Mouse (Mus musculus) hindbrain, postnatal 0 days (tissue): ENCODE data around the gene Dolpp1. TPM values are rescaled to one million over a fixed set of nuclear protein-coding genes. Genes with fewer than 3 reads are reported as not detected.
A peak's percentile ranks its signal among the peaks of the same experiment; 100 is the strongest.

ENCODE experiments used
- ATAC-seq: fragments of 200-750 bp; cut with Nextera tagmentation; 2 replicates; pipeline ENCODE4 v1.8.0; 2017; ENCODE audit warnings: mild to moderate bottlenecking, moderate TSS enrichment, moderate library complexity
- DNase-seq: peaks from one replicate; pipeline ENCODE4 v3.0.0-alpha.2; 2015; ENCODE audit warnings: low spot score
- H3K27ac ChIP-seq: fragments of 300-500 bp; sonication (generic); 2 replicates; pipeline ENCODE4 v1.5.1; 2014; ENCODE audit warnings: mild to moderate bottlenecking
- H3K27me3 ChIP-seq: fragments of 300-500 bp; sonication (generic); 2 replicates; pipeline ENCODE4 v1.6.1; 2014; ENCODE audit warnings: low read length, mixed read lengths; ENCODE audit not compliant: insufficient read depth
- H3K36me3 ChIP-seq: fragments of 300-500 bp; sonication (generic); 2 replicates; pipeline ENCODE4 v1.6.1; 2014; ENCODE audit warnings: low read length, mixed read lengths; ENCODE audit not compliant: insufficient read depth
- H3K4me1 ChIP-seq: fragments of 300-500 bp; sonication (generic); 2 replicates; pipeline ENCODE4 v1.6.1; 2014; ENCODE audit warnings: antibody characterized with exemption, low read length, mixed read lengths; ENCODE audit not compliant: insufficient read depth
- H3K4me2 ChIP-seq: fragments of 300-500 bp; sonication (generic); 2 replicates; pipeline ENCODE4 v1.6.1; 2014; ENCODE audit warnings: low read depth, mild to moderate bottlenecking, low read length, moderate library complexity, mixed read lengths
- H3K4me3 ChIP-seq: fragments of 300-500 bp; sonication (generic); 2 replicates; pipeline ENCODE4 v1.5.1; 2014; ENCODE audit warnings: low read length
- H3K9ac ChIP-seq: fragments of 300-500 bp; sonication (generic); replicated peaks from 2 replicates; pipeline ENCODE4 v1.6.1; 2014; ENCODE audit warnings: mild to moderate bottlenecking, low read length, moderate library complexity, mixed read lengths
- H3K9me3 ChIP-seq: fragments of 300-500 bp; sonication (generic); 2 replicates; pipeline ENCODE4 v1.6.1; 2016; ENCODE audit warnings: low read length, mixed read lengths
- CTCF ChIP-seq: IDR thresholded peaks from 2 replicates; pipeline ENCODE4 v1.5.1; 2016; ENCODE audit warnings: antibody characterized with exemption, control low read depth, low read depth
- WGBS: fragments of 180-500 bp; shearing (Covaris S2); extraction: QIAGEN DNeasy Blood & Tissue Kit; methylation state at CpG from one replicate; pipeline ENCODE4 v1.1.7; 2014; 5-methylcytosine and 5-hydroxymethylcytosine counted together
- polyA plus RNA-seq: library from polyadenylated mRNA; unstranded; fragments of >200 nt; fragmentation: Nextera tagmentation; extraction: Ambion mirVana; gene quantifications from 2 replicates; pipeline ENCODE4 v1.2.1, GENCODE M21; 2015
- total RNA-seq: library from RNA; depleted of rRNA; stranded (reverse); fragments of >200 nt; gene quantifications from 2 replicates; pipeline ENCODE4 v1.2.3, GENCODE M21; 2014

Gene Dolpp1
- total and polyA plus RNA-seq, 2 experiments from 2014 or later, result 49.4 to 119 TPM

DNA sequence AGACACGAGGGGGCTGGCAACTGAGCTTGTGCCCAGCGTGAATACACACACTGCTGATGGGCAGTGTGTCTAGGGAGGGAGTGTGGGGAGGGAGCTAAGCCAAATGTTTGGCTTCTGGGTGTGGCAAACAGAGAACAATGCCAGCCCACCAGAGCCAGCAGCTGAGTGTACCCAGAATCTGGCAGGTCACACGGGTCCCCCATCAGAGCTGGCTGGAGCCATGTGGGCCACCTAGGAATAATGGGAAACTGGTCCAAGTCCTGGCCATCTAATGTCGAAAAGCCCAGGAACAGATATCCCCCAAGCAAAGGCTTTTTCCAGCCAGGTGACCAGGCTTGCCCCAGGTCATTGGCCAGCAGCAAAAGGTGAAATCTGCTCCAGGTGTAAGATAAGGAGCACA, 36.2 kb upstream of the Dolpp1 start:
- 45% methylated on average over 4 of the region's 4 CpGs for WGBS
- Histone ChIP-seq H3K4me2 (no peak overlapping the region), H3K9ac (no peak overlapping the region), H3K27ac (no peak overlapping the region), H3K27me3 (no peaks in the 10 kb centered on the region), H3K4me1 (peaks cover 12% of the 10 kb centered on the region), H3K4me3 (no peak overlapping the region), H3K9me3 (no peaks in the 10 kb centered on the region), H3K36me3 (peaks cover 15% of the 10 kb centered on the region)
- DNase-seq, result no peak
- ATAC-seq, result no peak
- TF ChIP-seq CTCF, result no peak

GRCm38 (mm10) chr2:30356266-30356665, 35.8 kb upstream of the Dolpp1 start:
- 50% methylated on average over 4 of the region's 4 CpGs for WGBS
- peaks cover 15% of the 10 kb centered on the region for H3K36me3 ChIP-seq
- no peak for DNase-seq
- no peak overlapping the region for H3K4me3 ChIP-seq
- no peaks in the 10 kb centered on the region for H3K9me3 ChIP-seq
- no peak overlapping the region for H3K9ac ChIP-seq
- no peaks in the 10 kb centered on the region for H3K27me3 ChIP-seq
- no peak overlapping the region for H3K27ac ChIP-seq
- ATAC-seq, result no peak
- no peak overlapping the region for H3K4me2 ChIP-seq
- H3K4me1 ChIP-seq, result peaks cover 12% of the 10 kb centered on the region
- TF ChIP-seq CTCF, result no peak

DNA sequence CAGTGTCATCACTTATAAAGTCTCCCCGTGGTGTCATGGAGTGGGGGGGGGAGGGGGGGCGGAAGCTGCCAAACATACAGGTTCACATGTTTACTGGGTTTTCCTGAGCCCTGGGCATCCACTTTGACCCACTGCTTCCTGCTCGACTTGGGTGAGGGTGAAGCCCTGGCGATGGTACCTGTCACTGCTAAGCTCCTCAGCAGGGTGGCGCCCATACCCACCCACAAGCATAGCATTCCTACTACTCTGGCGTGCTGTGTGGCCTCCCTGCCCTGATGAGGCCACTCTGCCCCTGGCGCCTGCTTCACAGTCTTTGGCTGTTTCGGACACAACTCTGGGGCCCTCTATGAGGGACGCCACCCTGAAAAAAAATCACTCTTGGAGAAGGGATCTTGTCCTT, 35.1 kb upstream of the Dolpp1 start:
- ATAC-seq (no peak), DNase-seq (no peak)
- Histone ChIP-seq H3K9ac (0 out of 2 replicates have a peak overlapping the region, but pooled peaks have one; percentile 81), H3K27ac (no peak overlapping the region), H3K4me3 (no peak overlapping the region), H3K27me3 (no peaks in the 10 kb centered on the region), H3K9me3 (no peaks in the 10 kb centered on the region), H3K36me3 (peaks cover 15% of the 10 kb centered on the region), H3K4me2 (no peak overlapping the region), H3K4me1 (peaks cover 12% of the 10 kb centered on the region)
- 67% methylated on average over 9 of the region's 9 CpGs for WGBS
- no peak for TF ChIP-seq CTCF

DNA sequence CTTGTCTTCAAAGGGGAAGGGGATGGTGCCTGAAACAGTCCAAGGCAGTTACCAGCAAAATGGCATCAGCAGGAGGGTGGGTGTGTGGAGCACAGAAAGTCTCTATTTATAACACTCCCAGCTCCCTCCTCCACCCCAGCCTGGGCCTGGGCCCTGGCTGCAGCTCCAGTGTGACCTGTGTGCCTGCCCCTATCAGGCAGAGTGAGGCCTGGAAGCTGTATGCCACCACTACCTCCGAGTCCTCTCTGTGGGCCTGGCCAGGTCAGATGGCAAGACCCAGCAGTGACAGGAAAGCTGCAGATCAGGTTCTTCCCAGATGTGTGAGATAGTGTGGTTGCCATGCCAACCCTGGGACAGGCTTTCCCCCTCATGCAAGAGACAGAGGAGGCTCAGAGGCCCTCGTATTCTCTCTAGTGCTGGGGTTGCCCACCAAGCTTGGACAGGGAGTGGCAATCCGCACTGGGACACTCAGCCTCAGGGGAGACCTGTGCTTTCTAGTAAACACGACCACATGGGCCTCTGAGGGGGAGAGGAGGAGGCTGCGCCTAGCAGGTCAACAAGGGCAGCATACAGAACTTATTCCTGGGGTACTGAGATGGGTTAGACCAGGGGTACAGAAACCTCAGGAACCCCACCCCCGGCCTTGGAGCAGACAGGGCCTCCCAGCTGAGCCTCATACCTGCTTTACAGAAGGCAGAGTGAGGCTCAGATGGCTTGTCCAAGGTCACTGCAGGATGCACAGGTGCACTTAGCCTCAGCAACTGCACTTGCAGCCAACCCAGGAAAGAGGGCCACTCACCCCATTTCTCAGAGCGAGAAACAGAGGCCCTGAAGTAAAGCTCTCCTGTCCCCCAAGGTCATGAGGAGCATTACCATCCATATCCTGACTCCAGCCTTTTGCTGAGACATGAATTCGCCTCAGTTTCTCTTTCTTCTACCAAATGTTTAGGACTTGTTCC, 34.2 kb upstream of the Dolpp1 start:
- 53% methylated on average over 8 of the region's 8 CpGs for WGBS
- Histone ChIP-seq H3K4me3 (peak overlapping the region; percentile 82), H3K4me2 (peak overlapping the region; percentile 84), H3K9ac (peak overlapping the region; percentile 81), H3K4me1 (peaks cover 12% of the 10 kb centered on the region), H3K9me3 (no peaks in the 10 kb centered on the region), H3K36me3 (peaks cover 12% of the 10 kb centered on the region), H3K27ac (0 out of 2 replicates have a peak overlapping the region, but pooled peaks have one; percentile 80), H3K27me3 (no peaks in the 10 kb centered on the region)
- DNase-seq (no peak), ATAC-seq (no peak)
- TF ChIP-seq CTCF, result no peak

GRCm38 (mm10) chr2:30358533-30359531, 33.2 kb upstream of the Dolpp1 start, which contains the start of gene Sh3glb2:
Gene Sh3glb2 (minus strand): TSS chr2:30359337.
- peak within 1 kb of the TSS; percentile 80 for H3K27ac ChIP-seq
- peak; percentile 39 for TF ChIP-seq CTCF
- peak within 1 kb of the TSS; percentile 82 for H3K4me3 ChIP-seq
- peak within 1 kb of the TSS; percentile 84 for H3K4me2 ChIP-seq
- 2% methylated on average over 58 of the region's 73 CpGs for WGBS
- no peaks in the 10 kb centered on the region for H3K27me3 ChIP-seq
- H3K9me3 ChIP-seq, result no peaks in the 10 kb centered on the region
- peak; percentile 96 for DNase-seq
- ATAC-seq, result peak; percentile 75
- peaks cover 12% of the 10 kb centered on the region for H3K4me1 ChIP-seq
- H3K9ac ChIP-seq, result peak within 1 kb of the TSS; percentile 81
- peaks cover 2% of the 10 kb centered on the region for H3K36me3 ChIP-seq

DNA sequence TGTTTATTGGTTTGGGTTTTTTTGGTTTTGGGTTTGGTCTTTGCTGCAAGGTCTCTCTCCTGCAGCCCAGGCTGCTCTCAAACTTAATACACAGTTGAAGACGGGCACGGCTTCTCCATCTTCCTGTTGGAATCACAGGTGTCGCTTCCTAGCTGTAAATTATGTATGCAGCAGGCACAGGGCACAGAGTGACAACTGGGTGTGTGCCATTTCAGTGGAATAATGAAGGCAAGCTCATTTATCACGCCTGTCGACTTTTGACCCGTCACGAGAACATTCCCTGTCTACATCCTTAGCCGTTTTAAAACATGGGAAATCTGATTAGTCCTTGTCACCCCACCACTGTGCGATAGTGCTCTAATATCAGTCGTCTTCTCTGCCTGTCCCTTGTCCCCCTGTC, 31.4 kb upstream of the Dolpp1 start:
- no peak for DNase-seq
- ATAC-seq, result no peak

More for the DNA sequence above, 31.4 kb upstream of the Dolpp1 start:
- TF ChIP-seq CTCF, result no peak
- no peak overlapping the region for H3K4me3 ChIP-seq
- no peaks in the 10 kb centered on the region for H3K9me3 ChIP-seq
- no peak overlapping the region for H3K27ac ChIP-seq
- no peaks in the 10 kb centered on the region for H3K36me3 ChIP-seq
- peaks cover 22% of the 10 kb centered on the region for H3K4me1 ChIP-seq
- WGBS, result 52% methylated on average over 10 of the region's 10 CpGs
- H3K27me3 ChIP-seq, result no peaks in the 10 kb centered on the region
- H3K9ac ChIP-seq, result no peak overlapping the region
- no peak overlapping the region for H3K4me2 ChIP-seq
